Mouse (Mus musculus) lung, postnatal 0 days (tissue): ENCODE data around the gene Spata13. TPM values are rescaled to one million over a fixed set of nuclear protein-coding genes. Genes with fewer than 3 reads are reported as not detected.

Experiments
- ATAC-seq: fragments of 200-750 bp; cut with Nextera tagmentation; 2 replicates; pipeline ENCODE4 v1.8.0; 2017; ENCODE audit warnings: moderate library complexity
- DNase-seq: peaks from one replicate; pipeline ENCODE4 v3.0.0-alpha.2; 2016; ENCODE audit warnings: low spot score
- H3K27ac ChIP-seq: fragments of 300-500 bp; sonication (generic); 2 replicates; pipeline ENCODE4 v1.5.1; 2014; ENCODE audit warnings: antibody characterized with exemption, mild to moderate bottlenecking, low read length, mixed read lengths
- H3K27me3 ChIP-seq: fragments of 300-500 bp; sonication (generic); replicated peaks from 2 replicates; pipeline ENCODE4 v1.6.1; 2014; ENCODE audit warnings: low read length, mixed read lengths; ENCODE audit not compliant: insufficient read depth
- H3K36me3 ChIP-seq: fragments of 300-500 bp; sonication (generic); 2 replicates; pipeline ENCODE4 v1.6.1; 2014; ENCODE audit warnings: low read length, mixed read lengths; ENCODE audit not compliant: insufficient read depth
- H3K4me1 ChIP-seq: fragments of 300-500 bp; sonication (generic); 2 replicates; pipeline ENCODE4 v1.6.1; 2014; ENCODE audit warnings: antibody characterized with exemption, low read depth, low read length, mixed read lengths; ENCODE audit not compliant: insufficient read depth
- H3K4me2 ChIP-seq: fragments of 300-500 bp; sonication (generic); replicated peaks from 2 replicates; pipeline ENCODE4 v1.6.1; 2014; ENCODE audit warnings: low read depth, mild to moderate bottlenecking, low read length, moderate library complexity, mixed read lengths
- H3K4me3 ChIP-seq: fragments of 300-500 bp; sonication (generic); 2 replicates; pipeline ENCODE4 v1.5.1; 2014; ENCODE audit warnings: low read depth, low read length
- H3K9ac ChIP-seq: fragments of 300-500 bp; sonication (generic); replicated peaks from 2 replicates; pipeline ENCODE4 v1.6.1; 2014; ENCODE audit warnings: low read depth, mild to moderate bottlenecking
- H3K9me3 ChIP-seq: fragments of 300-500 bp; sonication (generic); 2 replicates; pipeline ENCODE4 v1.6.1; 2016; ENCODE audit warnings: low read length, mixed read lengths
- CTCF ChIP-seq: IDR thresholded peaks from 2 replicates; pipeline ENCODE4 v1.5.1; 2016; ENCODE audit warnings: antibody characterized with exemption, mild to moderate bottlenecking
- EP300 ChIP-seq: IDR thresholded peaks from 2 replicates; pipeline ENCODE4 v1.6.1; 2016; ENCODE audit warnings: antibody characterized with exemption, mild to moderate bottlenecking, control low read depth
- WGBS: fragments of 180-500 bp; shearing (Covaris S2); extraction: QIAGEN DNeasy Blood & Tissue Kit; methylation state at CpG from one replicate; pipeline ENCODE4 v1.1.7; 2014; 5-methylcytosine and 5-hydroxymethylcytosine counted together
- polyA plus RNA-seq: library from polyadenylated mRNA; unstranded; fragments of >200 nt; fragmentation: Nextera tagmentation; extraction: Ambion mirVana; gene quantifications from 2 replicates; pipeline ENCODE4 v1.2.1, GENCODE M21; 2015

The Spata13 gene
- polyA plus RNA-seq, 1 experiment from 2014 or later = 11.7 TPM

DNA sequence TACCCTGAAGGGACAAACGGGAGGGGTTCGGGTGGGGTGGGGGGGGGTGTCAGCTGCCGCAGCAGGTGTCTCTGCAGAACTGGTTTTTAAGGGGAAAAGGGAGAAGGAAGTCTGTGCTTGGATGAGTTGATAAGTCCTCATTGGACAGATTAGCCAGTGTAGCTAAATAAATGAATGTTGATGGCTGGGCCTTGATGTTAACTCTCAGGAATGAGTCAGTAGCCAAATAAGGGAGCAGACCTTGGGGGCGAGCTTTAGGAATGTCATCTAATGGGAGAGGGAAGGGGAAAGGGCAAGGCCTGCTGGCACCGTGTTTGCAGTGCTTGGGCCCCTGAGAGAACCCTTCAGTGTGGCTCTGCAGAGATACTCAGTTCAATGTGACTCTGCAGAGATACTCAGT, 12.6 kb downstream of the Spata13 start:
- no peak overlapping the region for H3K4me3 ChIP-seq

DNA sequence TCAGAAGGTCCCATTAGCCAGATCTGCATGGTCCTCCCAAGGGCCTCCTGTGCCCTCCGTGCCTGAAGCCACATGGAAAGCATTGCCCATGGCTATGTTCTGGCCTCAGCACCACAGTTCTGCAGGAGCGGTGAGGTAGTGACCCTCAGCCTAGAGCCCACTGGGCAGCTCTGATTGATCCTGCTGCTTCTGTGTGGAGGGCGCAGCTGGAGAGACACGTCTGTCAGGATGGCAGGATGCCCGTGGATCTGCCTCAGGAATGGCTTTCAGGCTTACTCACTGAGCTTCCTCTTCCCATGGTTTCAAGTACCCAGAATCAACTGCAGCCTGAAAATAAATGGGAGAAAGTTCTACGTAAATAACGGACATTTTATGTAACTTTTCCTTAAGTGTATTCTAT, 14.1 kb downstream of the Spata13 start:
- Histone ChIP-seq H3K9ac (no peak overlapping the region), H3K9me3 (no peaks in the 10 kb centered on the region), H3K4me3 (no peak overlapping the region), H3K27me3 (no peaks in the 10 kb centered on the region), H3K4me2 (no peak overlapping the region), H3K4me1 (0 out of 2 replicates have a peak, but pooled peaks cover 5% of the 10 kb centered on the region), H3K27ac (no peak overlapping the region), H3K36me3 (no peaks in the 10 kb centered on the region)
- WGBS = 85% methylated on average over 7 of the region's 7 CpGs
- TF ChIP-seq CTCF (no peak), EP300 (no peak)
- ATAC-seq (no peak), DNase-seq (no peak)

More for the DNA sequence above, 12.6 kb downstream of the Spata13 start:
- TF ChIP-seq CTCF (no peak), EP300 (no peak)
- no peak for DNase-seq
- no peak for ATAC-seq
- 0 out of 2 replicates have a peak, but pooled peaks cover 5% of the 10 kb centered on the region for H3K4me1 ChIP-seq
- no peak overlapping the region for H3K27ac ChIP-seq
- no peaks in the 10 kb centered on the region for H3K27me3 ChIP-seq
- H3K9ac ChIP-seq = no peak overlapping the region
- no peak overlapping the region for H3K4me2 ChIP-seq
- H3K9me3 ChIP-seq = no peaks in the 10 kb centered on the region
- no peaks in the 10 kb centered on the region for H3K36me3 ChIP-seq
- WGBS = 57% methylated on average over 5 of the region's 5 CpGs

DNA sequence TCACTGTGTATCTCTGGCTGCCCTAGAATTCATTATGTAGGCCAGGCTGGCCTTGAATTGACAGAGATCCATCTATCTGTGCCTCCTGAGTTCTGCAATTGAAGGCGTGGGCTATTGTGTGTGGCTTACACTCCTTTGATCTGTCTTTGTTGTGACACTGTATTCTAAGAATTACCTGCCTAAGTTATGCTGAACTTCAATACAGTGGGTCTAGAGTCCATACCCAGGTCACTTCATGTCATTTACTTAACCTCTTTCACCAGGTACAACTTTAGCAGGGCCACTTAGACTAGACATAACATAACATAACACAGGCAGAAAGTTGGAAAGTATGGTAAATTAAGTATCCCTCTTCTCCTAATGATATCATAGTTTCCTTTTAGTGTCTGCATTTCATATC, 15.2 kb downstream of the Spata13 start:
- H3K36me3 ChIP-seq = no peaks in the 10 kb centered on the region
- 83% methylated on average over 1 of the region's 1 CpGs for WGBS
- DNase-seq = no peak
- no peak for TF ChIP-seq CTCF
- no peak for TF ChIP-seq EP300
- no peak for ATAC-seq
- no peak overlapping the region for H3K4me2 ChIP-seq
- H3K4me3 ChIP-seq = no peak overlapping the region
- H3K27me3 ChIP-seq = no peaks in the 10 kb centered on the region
- no peak overlapping the region for H3K27ac ChIP-seq
- H3K9ac ChIP-seq = no peak overlapping the region
- H3K4me1 ChIP-seq = 0 out of 2 replicates have a peak, but pooled peaks cover 5% of the 10 kb centered on the region
- no peaks in the 10 kb centered on the region for H3K9me3 ChIP-seq

DNA sequence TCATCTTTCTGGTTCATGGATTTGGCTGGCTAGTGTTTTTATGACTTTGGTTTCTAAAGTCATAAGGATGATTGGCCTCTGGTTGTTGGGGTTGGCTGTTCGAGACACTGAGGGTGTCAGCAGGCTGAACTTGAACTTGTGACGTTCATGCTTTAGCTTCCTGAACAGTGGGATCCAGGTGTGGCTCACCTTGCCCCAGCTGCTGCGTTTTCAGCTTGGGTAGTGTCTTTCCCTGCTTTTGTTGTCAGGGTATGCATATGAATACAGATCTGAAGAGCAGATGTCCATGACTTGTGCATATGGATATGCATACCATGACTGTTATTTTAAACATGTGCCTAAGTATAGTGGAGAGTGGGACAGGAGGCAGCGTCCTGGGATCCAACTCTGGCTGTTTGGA, 19.4 kb downstream of the Spata13 start:
- H3K27ac ChIP-seq = no peak overlapping the region
- H3K9ac ChIP-seq = no peak overlapping the region
- DNase-seq (no peak), ATAC-seq (no peak)
- H3K9me3 ChIP-seq = no peaks in the 10 kb centered on the region
- WGBS = 84% methylated on average over 4 of the region's 4 CpGs
- no peak for TF ChIP-seq CTCF
- TF ChIP-seq EP300 = no peak
- H3K36me3 ChIP-seq = no peaks in the 10 kb centered on the region
- no peaks in the 10 kb centered on the region for H3K27me3 ChIP-seq
- no peak overlapping the region for H3K4me2 ChIP-seq
- H3K4me1 ChIP-seq = 0 out of 2 replicates have a peak, but pooled peaks cover 6% of the 10 kb centered on the region
- no peak overlapping the region for H3K4me3 ChIP-seq

DNA sequence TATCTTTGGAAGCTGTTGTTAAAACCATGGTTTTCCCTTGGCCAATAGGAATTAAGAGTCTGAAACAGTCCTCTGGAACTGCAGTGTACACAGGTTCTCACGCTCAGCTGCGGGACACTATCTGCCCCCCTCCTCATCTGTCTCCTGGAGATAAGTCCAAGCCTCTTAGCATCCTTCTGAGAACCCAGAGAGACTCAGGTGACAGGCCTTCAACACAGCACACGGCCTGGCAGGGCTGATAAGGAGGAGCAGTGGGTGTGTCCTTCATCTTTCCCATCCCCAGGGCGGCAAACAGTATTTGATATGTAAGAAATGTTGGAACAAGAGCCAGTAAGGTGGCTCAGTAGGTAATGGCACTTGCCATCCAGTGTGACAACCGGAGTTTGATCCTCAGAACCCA, 20.2 kb downstream of the Spata13 start:
- H3K27ac ChIP-seq = no peak overlapping the region
- no peak overlapping the region for H3K9ac ChIP-seq
- 0 out of 2 replicates have a peak, but pooled peaks cover 6% of the 10 kb centered on the region for H3K4me1 ChIP-seq
- DNase-seq = no peak
- no peaks in the 10 kb centered on the region for H3K9me3 ChIP-seq
- WGBS = 73% methylated on average over 5 of the region's 5 CpGs
- no peaks in the 10 kb centered on the region for H3K27me3 ChIP-seq
- no peaks in the 10 kb centered on the region for H3K36me3 ChIP-seq
- no peak overlapping the region for H3K4me3 ChIP-seq
- TF ChIP-seq EP300 (no peak), CTCF (no peak)
- no peak for ATAC-seq
- H3K4me2 ChIP-seq = no peak overlapping the region

DNA sequence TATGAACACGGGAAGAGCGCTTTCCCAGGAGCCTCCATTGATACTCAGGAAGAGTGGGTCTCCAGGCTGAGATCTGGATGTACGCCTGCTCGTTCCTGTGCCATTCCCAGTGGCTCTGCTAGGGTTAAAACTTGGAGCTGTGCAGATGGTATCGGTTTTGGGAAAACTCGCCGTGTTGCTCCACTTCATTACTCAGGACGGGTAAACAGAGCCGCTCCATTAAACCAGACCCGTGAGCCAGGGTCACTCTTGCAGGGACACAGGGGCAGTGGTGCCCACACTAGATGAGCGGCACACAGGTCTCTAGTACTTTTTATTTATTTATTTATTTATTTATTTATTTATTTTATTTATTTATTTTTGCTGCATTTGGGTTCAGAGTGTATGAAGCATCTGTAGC, 20.9 kb downstream of the Spata13 start:
- no peaks in the 10 kb centered on the region for H3K36me3 ChIP-seq
- 0 out of 2 replicates have a peak, but pooled peaks cover 6% of the 10 kb centered on the region for H3K4me1 ChIP-seq
- H3K9ac ChIP-seq = no peak overlapping the region
- H3K4me3 ChIP-seq = no peak overlapping the region
- no peak overlapping the region for H3K27ac ChIP-seq
- ATAC-seq (no peak), DNase-seq (no peak)
- no peaks in the 10 kb centered on the region for H3K27me3 ChIP-seq
- H3K4me2 ChIP-seq = no peak overlapping the region
- TF ChIP-seq EP300 = no peak
- no peak for TF ChIP-seq CTCF
- H3K9me3 ChIP-seq = no peaks in the 10 kb centered on the region
- 65% methylated on average over 11 of the region's 11 CpGs for WGBS
